Mouse (Mus musculus) olfactory bulb, adult 2 months (tissue): ENCODE results near the gene Krt86.

Experiments used
- CTCF ChIP-seq: fragments of 200-500 bp; IDR thresholded peaks from 2 replicates; pipeline ENCODE4 v1.5.1; 2012; ENCODE audit warnings: low read depth, mild to moderate bottlenecking, low read length, moderate library complexity; ENCODE audit not compliant: insufficient read depth
- POLR2A ChIP-seq: fragments of 200-500 bp; IDR thresholded peaks from 2 replicates; pipeline ENCODE4 v1.6.1; 2012; ENCODE audit warnings: mild to moderate bottlenecking, low read depth, low read length, moderate library complexity; ENCODE audit not compliant: insufficient read depth

- TF ChIP-seq POLR2A, result no peak
- no peak for TF ChIP-seq CTCF
Measured at GRCm38 (mm10) chr15:101472952-101473528, at the start of gene Krt86.
